Mouse (Mus musculus): Measurements from ENCODE around the gene Gfi1.

DNA sequence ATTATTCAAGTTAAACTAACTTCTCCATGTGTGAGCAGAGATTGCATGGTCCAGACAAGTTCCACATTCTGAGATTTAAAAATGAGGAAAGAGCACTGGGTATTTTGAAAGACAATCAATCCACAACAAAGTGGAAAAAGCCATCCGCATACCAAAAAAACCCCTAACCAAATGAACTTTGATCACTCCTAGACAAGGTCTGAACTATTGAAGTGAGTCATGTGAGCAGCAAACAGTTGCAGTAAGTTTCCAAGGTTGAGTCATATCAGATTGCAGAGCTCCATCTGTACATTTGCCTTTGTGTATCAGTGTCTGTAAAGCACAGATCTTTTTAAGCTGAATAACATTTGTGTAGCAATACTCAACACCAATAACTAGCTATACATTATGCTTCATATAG, 28.9 kb upstream of the Gfi1 start:
- TF ChIP-seq POLR2A (IDR thresholded peaks at IDR 0.05; ENCODE audit: borderline replicate concordance, control insufficient read depth, low read depth, low read length) (no peak), CTCF (IDR thresholded peaks at IDR 0.05; ENCODE audit: control insufficient read depth, insufficient read depth, low read length) (no peak)

Data from bone marrow, adult 2 months (tissue).